Mouse (Mus musculus): ENCODE results near the gene Rhbdl1. TPM values are rescaled to one million over a fixed set of nuclear protein-coding genes. Genes with fewer than 3 reads are reported as not detected.

Rhbdl1 gene
- polyA plus RNA-seq, 1 experiment from 2014 or later = 1.9 TPM

GRCm38 (mm10) chr17:25794197-25794596, 42.9 kb downstream of the Rhbdl1 start:
- no peaks in the 10 kb centered on the region for H3K27me3 ChIP-seq (replicated peaks)
- H3K4me2 ChIP-seq (replicated peaks) = no peak overlapping the region
- no peak overlapping the region for H3K4me3 ChIP-seq (replicated peaks)
- H3K27ac ChIP-seq = peak overlapping the region; percentile 95; the same call in 1 of the 2 replicates
- 0 out of 2 replicates have a peak overlapping the region, but pooled peaks have one; percentile 13 for H3K9ac ChIP-seq
- H3K4me1 ChIP-seq (replicated peaks) = peaks cover 47% of the 10 kb centered on the region
- ATAC-seq = no peak
- H3K9me3 ChIP-seq = no peaks in the 10 kb centered on the region
- H3K36me3 ChIP-seq = peaks cover 4% of the 10 kb centered on the region; the same call in 1 of the 2 replicates
- 78% methylated on average over 13 of the region's 13 CpGs for WGBS

- Histone ChIP-seq H3K27me3 (replicated peaks) (no peaks in the 10 kb centered on the region), H3K4me2 (replicated peaks) (peak within 1 kb of the TSS; percentile 86), H3K36me3 (peaks cover 11% of the 10 kb centered on the region; the same call in 1 of the 2 replicates), H3K4me1 (replicated peaks) (peaks cover 47% of the 10 kb centered on the region), H3K9me3 (no peaks in the 10 kb centered on the region), H3K9ac (peak within 1 kb of the TSS; percentile 72), H3K27ac (peak within 1 kb of the TSS; percentile 95), H3K4me3 (replicated peaks) (peak within 1 kb of the TSS; percentile 69)
- ATAC-seq = peak; percentile 71
- under 1% methylated on average over 14 of the region's 14 CpGs for WGBS
Observed at GRCm38 (mm10) chr17:25792615-25793014, 44.5 kb downstream of the Rhbdl1 start, which contains the start of gene Fam173a. TSS of gene Fam173a (minus strand) at chr17:25792901.

GRCm38 (mm10) chr17:25791843-25792527, 45.1 kb downstream of the Rhbdl1 start:
- Histone ChIP-seq H3K4me2 (replicated peaks) (peak overlapping the region; percentile 86), H3K9ac (peak overlapping the region; percentile 72), H3K27ac (peak overlapping the region; percentile 95), H3K36me3 (peaks cover 14% of the 10 kb centered on the region; the same call in 1 of the 2 replicates), H3K4me3 (replicated peaks) (peak overlapping the region; percentile 69), H3K27me3 (replicated peaks) (no peaks in the 10 kb centered on the region), H3K9me3 (no peaks in the 10 kb centered on the region), H3K4me1 (replicated peaks) (peaks cover 42% of the 10 kb centered on the region)
- under 1% methylated on average over 45 of the region's 45 CpGs for WGBS
- ATAC-seq = peak; percentile 78

- peaks cover 40% of the 10 kb centered on the region for H3K4me1 ChIP-seq (replicated peaks)
- H3K36me3 ChIP-seq = peaks cover 14% of the 10 kb centered on the region; the same call in 1 of the 2 replicates
- H3K27me3 ChIP-seq (replicated peaks) = no peaks in the 10 kb centered on the region
Observed at GRCm38 (mm10) chr17:25791320-25791842, 45.7 kb downstream of the Rhbdl1 start.

GRCm38 (mm10) chr17:25786781-25787504, 50.2 kb downstream of the Rhbdl1 start:
- no peak overlapping the region for H3K4me2 ChIP-seq (replicated peaks)
- H3K36me3 ChIP-seq = peaks cover 25% of the 10 kb centered on the region
- no peaks in the 10 kb centered on the region for H3K27me3 ChIP-seq (replicated peaks)
- no peaks in the 10 kb centered on the region for H3K9me3 ChIP-seq
- H3K27ac ChIP-seq = no peak overlapping the region
- ATAC-seq = no peak
- peaks cover 28% of the 10 kb centered on the region for H3K4me1 ChIP-seq (replicated peaks)
- 89% methylated on average over 9 of the region's 9 CpGs for WGBS
- H3K9ac ChIP-seq = no peak overlapping the region
- H3K4me3 ChIP-seq (replicated peaks) = no peak overlapping the region

More at GRCm38 (mm10) chr17:25791320-25791842, 45.7 kb downstream of the Rhbdl1 start:
- H3K9me3 ChIP-seq = no peaks in the 10 kb centered on the region
- no peak; the same call in 1 of the 2 replicates for ATAC-seq
- peak overlapping the region; percentile 95 for H3K27ac ChIP-seq
- peak overlapping the region; percentile 72 for H3K9ac ChIP-seq
- 24% methylated on average over 19 of the region's 19 CpGs for WGBS
- peak overlapping the region; percentile 69 for H3K4me3 ChIP-seq (replicated peaks)
- H3K4me2 ChIP-seq (replicated peaks) = peak overlapping the region; percentile 86

- Histone ChIP-seq H3K9ac (peak within 1 kb of the TSS; percentile 69), H3K4me2 (replicated peaks) (peak within 1 kb of the TSS; percentile 83), H3K27me3 (replicated peaks) (no peaks in the 10 kb centered on the region), H3K36me3 (peaks cover 31% of the 10 kb centered on the region), H3K27ac (peak within 1 kb of the TSS; percentile 84; the same call in 1 of the 2 replicates), H3K4me1 (replicated peaks) (peaks cover 25% of the 10 kb centered on the region), H3K4me3 (replicated peaks) (peak within 1 kb of the TSS; percentile 74), H3K9me3 (no peaks in the 10 kb centered on the region)
- ATAC-seq = no peak
- WGBS = 77% methylated on average over 3 of the region's 3 CpGs
Observed at GRCm38 (mm10) chr17:25786280-25786679, 50.8 kb downstream of the Rhbdl1 start, which contains the start of gene Ccdc78. TSS of gene Ccdc78 (plus strand) at chr17:25786580.

- no peaks in the 10 kb centered on the region for H3K9me3 ChIP-seq
- H3K9ac ChIP-seq = peak within 1 kb of the TSS; percentile 69
- peak within 1 kb of the TSS; percentile 83 for H3K4me2 ChIP-seq (replicated peaks)
- H3K4me1 ChIP-seq (replicated peaks) = peaks cover 18% of the 10 kb centered on the region
- H3K4me3 ChIP-seq (replicated peaks) = peak within 1 kb of the TSS; percentile 74
- H3K27ac ChIP-seq = peak within 1 kb of the TSS; percentile 84
- under 1% methylated on average over 23 of the region's 23 CpGs for WGBS
- ATAC-seq = peak; percentile 89
- H3K36me3 ChIP-seq = peaks cover 34% of the 10 kb centered on the region
- H3K27me3 ChIP-seq (replicated peaks) = no peaks in the 10 kb centered on the region
Observed at GRCm38 (mm10) chr17:25785281-25785745, 51.8 kb downstream of the Rhbdl1 start, which contains the start of gene Haghl. TSS of gene Haghl (minus strand) at chr17:25785673.

Other genes starting within 250 kb of the Rhbdl1 start
- 2.6 and 2.9 TPM in 2 replicates for gene Gng13, start 120.1 kb downstream of the Rhbdl1 start, polyA plus RNA-seq (2015; fragmentation: Nextera tagmentation; extraction: Ambion mirVana)
- gene Chtf18, start 109.9 kb downstream of the Rhbdl1 start, polyA plus RNA-seq (2015; fragmentation: Nextera tagmentation; extraction: Ambion mirVana) = 23.5 and 26.8 TPM in 2 replicates
- 16.4 and 17.0 TPM in 2 replicates for gene Rpusd1, start 109.6 kb downstream of the Rhbdl1 start, polyA plus RNA-seq (2015; fragmentation: Nextera tagmentation; extraction: Ambion mirVana)
- gene Mslnl, start 101.3 kb downstream of the Rhbdl1 start, polyA plus RNA-seq (2015; fragmentation: Nextera tagmentation; extraction: Ambion mirVana) = 0.06 TPM in 1 of 2 replicates, not detected in the other
- 21.6 and 22.1 TPM in 2 replicates for gene Msln, start 82.9 kb downstream of the Rhbdl1 start, polyA plus RNA-seq (2015; fragmentation: Nextera tagmentation; extraction: Ambion mirVana)
- 29.0 and 31.5 TPM in 2 replicates for gene Narfl, start 63.5 kb downstream of the Rhbdl1 start, polyA plus RNA-seq (2015; fragmentation: Nextera tagmentation; extraction: Ambion mirVana)
- gene Haghl, start 51.6 kb downstream of the Rhbdl1 start, polyA plus RNA-seq (2015; fragmentation: Nextera tagmentation; extraction: Ambion mirVana) = 37.9 and 41.5 TPM in 2 replicates
- gene Ccdc78, start 50.7 kb downstream of the Rhbdl1 start, polyA plus RNA-seq (2015; fragmentation: Nextera tagmentation; extraction: Ambion mirVana) = 0.15 and 0.40 TPM in 2 replicates
- 82.5 and 101 TPM in 2 replicates for gene Fam173a, start 44.4 kb downstream of the Rhbdl1 start, polyA plus RNA-seq (2015; fragmentation: Nextera tagmentation; extraction: Ambion mirVana)
- gene AC134908.4, start 41.6 kb downstream of the Rhbdl1 start, polyA plus RNA-seq (2015; fragmentation: Nextera tagmentation; extraction: Ambion mirVana) = not detected in 2 replicates
- 41.9 and 45.6 TPM in 2 replicates for gene Metrn, start 40.2 kb downstream of the Rhbdl1 start, polyA plus RNA-seq (2015; fragmentation: Nextera tagmentation; extraction: Ambion mirVana)
- 3.1 and 4.1 TPM in 2 replicates for gene Fbxl16, start 28.2 kb downstream of the Rhbdl1 start, polyA plus RNA-seq (2015; fragmentation: Nextera tagmentation; extraction: Ambion mirVana)
- gene Wdr24, start 13.7 kb downstream of the Rhbdl1 start, polyA plus RNA-seq (2015; fragmentation: Nextera tagmentation; extraction: Ambion mirVana) = 25.4 and 27.7 TPM in 2 replicates
- 45.1 and 49.4 TPM in 2 replicates for gene Jmjd8, start 8.4 kb downstream of the Rhbdl1 start, polyA plus RNA-seq (2015; fragmentation: Nextera tagmentation; extraction: Ambion mirVana)
- 297 and 322 TPM in 2 replicates for gene Stub1, start 3.9 kb downstream of the Rhbdl1 start, polyA plus RNA-seq (2015; fragmentation: Nextera tagmentation; extraction: Ambion mirVana)
- 1.1 and 2.4 TPM in 2 replicates for gene Gm20683, start 4.5 kb upstream of the Rhbdl1 start, polyA plus RNA-seq (2015; fragmentation: Nextera tagmentation; extraction: Ambion mirVana)
- 19.2 and 22.1 TPM in 2 replicates for gene Rhot2, start 7.6 kb upstream of the Rhbdl1 start, polyA plus RNA-seq (2015; fragmentation: Nextera tagmentation; extraction: Ambion mirVana)
- 14.0 and 18.7 TPM in 2 replicates for gene Wdr90, start 24.2 kb upstream of the Rhbdl1 start, polyA plus RNA-seq (2015; fragmentation: Nextera tagmentation; extraction: Ambion mirVana)
- 73.0 and 77.0 TPM in 2 replicates for gene Mcrip2, start 31.5 kb upstream of the Rhbdl1 start, polyA plus RNA-seq (2015; fragmentation: Nextera tagmentation; extraction: Ambion mirVana)
- 53.5 and 67.8 TPM in 2 replicates for gene Mettl26, start 37.8 kb upstream of the Rhbdl1 start, polyA plus RNA-seq (2015; fragmentation: Nextera tagmentation; extraction: Ambion mirVana)
- gene Wfikkn1, start 43.6 kb upstream of the Rhbdl1 start, polyA plus RNA-seq (2015; fragmentation: Nextera tagmentation; extraction: Ambion mirVana) = 0.29 and 0.36 TPM in 2 replicates
- gene Rab40c, start 82.4 kb upstream of the Rhbdl1 start, polyA plus RNA-seq (2015; fragmentation: Nextera tagmentation; extraction: Ambion mirVana) = 21.4 and 24.9 TPM in 2 replicates
- 52.1 and 56.4 TPM in 2 replicates for gene Pigq, start 107.6 kb upstream of the Rhbdl1 start, polyA plus RNA-seq (2015; fragmentation: Nextera tagmentation; extraction: Ambion mirVana)
- gene Nhlrc4, start 107.7 kb upstream of the Rhbdl1 start, polyA plus RNA-seq (2015; fragmentation: Nextera tagmentation; extraction: Ambion mirVana) = 0.10 and 0.46 TPM in 2 replicates
- gene A930017K11Rik, start 115.3 kb upstream of the Rhbdl1 start, polyA plus RNA-seq (2015; fragmentation: Nextera tagmentation; extraction: Ambion mirVana) = 0.20 and 0.28 TPM in 2 replicates
- gene Capn15, start 148.5 kb upstream of the Rhbdl1 start, polyA plus RNA-seq (2015; fragmentation: Nextera tagmentation; extraction: Ambion mirVana) = 18.5 and 25.1 TPM in 2 replicates
- gene Rab11fip3, start 232.3 kb upstream of the Rhbdl1 start, polyA plus RNA-seq (2015; fragmentation: Nextera tagmentation; extraction: Ambion mirVana) = 12.4 and 13.6 TPM in 2 replicates